Mouse (Mus musculus) cerebellum, postnatal 4 days (tissue): ENCODE measurements at regions not wholly inside any gene's neighbourhood (a gene's known extent, or its start where the extent isn't known, plus 50 kb on each side); places are given as distances from the start of the nearest gene placed in this dataset.

Experiments
- DNase-seq, 2 experiments: peaks; one replicate each; pipeline ENCODE4 v3.0.0; 2022; ENCODE audit warnings: low spot score in 2 of 2, mixed read lengths in 1 of 2

- DNase-seq = no peak
These were observed 80.4 kb upstream of the Pmfbp1 start for GRCm38 (mm10) chr8:109413386-109413785.

GRCm38 (mm10) chr8:109415315-109415714, 78.5 kb upstream of the Pmfbp1 start:
- no peak for DNase-seq

DNA sequence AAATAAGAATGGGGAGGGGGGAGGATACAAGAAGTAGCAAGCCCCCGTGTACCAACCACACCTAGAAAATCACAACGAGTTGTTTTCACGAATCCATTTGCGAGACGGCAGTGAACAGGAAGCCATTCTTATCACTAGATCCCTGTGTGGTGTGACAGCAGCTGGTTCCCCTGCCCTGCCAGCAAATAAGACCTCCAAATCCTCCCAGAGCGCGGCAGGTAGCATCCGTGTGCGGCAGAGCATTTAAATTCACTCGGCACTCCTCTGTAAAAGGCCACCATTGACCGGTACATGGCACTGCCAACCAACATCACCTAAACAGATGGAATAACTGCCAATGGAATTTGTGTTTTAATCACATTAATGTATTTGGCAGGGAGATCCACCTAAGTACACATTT, 77.9 kb upstream of the Pmfbp1 start:
- DNase-seq = peak in 1 of 2 experiments; percentile 16

DNA sequence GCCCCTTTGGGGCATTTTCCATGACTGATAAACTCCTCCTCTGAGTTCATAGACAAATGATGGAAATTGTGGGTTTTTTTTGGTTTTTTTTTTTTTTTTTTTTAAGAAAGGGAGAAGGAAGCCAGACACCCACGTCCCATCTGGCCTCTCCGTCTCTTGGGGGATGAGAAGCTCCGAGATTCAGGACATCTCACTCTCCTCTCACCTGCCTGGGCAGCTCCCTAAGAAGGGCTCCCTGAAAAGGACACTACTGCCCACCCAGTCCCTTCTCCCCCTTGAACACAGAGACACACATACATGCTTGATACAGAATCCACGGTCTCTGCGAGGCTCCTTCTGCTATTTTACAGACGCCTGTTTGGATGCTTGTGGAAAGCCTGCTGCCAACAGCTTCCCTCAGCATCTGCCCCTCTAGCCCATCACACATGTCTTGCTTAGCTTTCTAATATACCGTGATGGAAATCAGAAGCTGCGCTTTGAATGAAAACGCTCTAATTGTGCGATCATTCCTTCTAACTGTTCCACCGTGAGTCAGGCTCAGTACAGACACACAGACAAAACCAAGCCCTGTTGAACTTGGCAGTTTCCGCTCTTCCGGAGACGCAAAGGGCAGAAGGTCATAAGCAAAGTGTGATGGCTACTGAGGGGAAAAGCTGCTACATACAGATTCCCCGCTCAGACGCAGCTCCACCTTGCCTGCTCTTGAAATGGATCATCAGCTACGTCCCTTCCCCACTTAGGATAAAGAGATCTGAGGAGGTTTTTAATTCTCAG, 77.3 kb upstream of the Pmfbp1 start:
- DNase-seq = no peak

DNA sequence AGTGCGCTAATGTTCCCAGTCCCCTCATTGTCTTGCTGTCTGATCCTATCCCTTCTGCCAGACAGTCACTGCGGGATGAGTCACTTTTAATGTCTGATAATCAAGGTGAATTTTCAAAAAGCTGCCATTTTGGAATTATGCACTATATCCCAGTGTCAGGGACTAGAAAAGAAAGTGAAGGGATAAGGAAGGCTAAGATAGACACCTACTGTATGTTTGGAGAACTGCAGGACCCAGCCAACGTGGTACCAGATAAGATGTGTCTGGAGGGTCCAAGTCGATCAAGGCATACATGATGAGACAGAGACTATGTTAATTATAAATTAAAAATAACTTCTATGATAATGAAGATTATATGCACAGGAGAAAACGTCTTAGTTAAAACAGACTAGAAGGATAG, 76.6 kb upstream of the Pmfbp1 start:
- DNase-seq = peak; percentile 39 to 65

DNA sequence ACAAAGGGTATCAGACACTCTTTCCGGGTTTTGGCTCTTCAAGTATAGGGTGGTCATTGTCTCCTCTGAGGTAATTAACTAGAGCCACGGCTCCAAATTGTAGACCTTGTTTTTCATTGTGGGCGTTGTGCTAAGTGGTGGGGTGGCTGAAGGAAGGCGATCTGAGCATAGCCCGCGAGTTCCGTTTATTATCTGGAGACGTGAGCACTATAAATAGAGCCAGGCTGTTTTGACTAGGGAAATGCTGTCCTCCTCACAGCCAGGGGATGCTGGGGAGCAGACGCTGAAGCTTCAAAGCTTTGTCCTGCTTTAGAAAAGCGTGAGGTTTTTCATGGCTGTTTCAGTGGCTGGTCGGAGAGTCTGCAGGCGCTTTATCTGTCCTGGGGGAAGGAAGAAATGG, 75.9 kb upstream of the Pmfbp1 start:
- no peak for DNase-seq

DNA sequence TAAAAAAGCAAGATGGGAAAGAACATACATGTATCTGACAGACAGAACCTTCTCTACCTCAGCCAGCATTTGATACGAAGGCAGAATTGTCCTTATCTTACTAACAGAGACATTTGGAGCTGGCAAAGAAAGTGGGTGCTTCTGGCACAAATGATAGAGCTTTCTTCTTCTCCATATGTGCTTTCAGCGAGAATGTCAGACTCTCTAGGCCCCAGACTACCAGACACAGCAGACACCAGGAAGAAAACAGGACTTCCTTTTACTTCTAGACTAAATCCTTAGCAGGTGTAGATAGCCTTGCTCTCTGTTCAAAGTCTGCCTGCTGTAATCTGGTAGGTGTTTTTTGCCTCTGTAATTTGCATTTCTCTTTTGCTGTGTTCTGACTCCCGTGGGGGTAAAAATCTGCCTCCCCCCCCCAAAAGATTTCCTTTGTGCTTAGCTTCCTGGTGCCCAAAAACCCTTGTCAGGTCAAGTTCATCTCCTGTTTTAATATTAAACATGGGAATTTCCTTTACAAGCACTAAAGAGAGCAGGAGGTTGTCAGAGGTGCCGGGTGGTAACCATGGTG, 74.7 kb upstream of the Pmfbp1 start:
- DNase-seq = no peak

- no peak for DNase-seq
These were observed 69.8 kb upstream of the Pmfbp1 start for GRCm38 (mm10) chr8:109424004-109424403.

DNA sequence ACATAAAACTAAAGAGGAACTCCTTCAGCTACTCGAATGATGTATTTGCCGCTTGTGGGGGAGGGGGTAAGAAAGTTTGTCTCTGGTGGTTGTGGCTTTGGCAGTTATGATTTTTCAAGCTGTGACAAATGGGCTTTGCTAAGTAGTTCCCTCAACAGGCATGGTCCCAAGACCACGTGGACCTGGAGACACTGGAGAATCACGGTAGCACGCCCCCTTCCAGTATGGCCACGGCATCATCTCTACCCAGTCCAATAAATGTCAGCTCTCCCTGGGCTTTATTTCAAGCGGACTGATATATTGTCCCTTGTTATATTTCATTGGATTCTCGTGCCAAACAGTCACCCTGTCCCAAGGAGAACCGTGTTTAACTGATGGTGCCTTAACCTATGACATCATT, 65.3 kb upstream of the Pmfbp1 start:
- no peak for DNase-seq

DNA sequence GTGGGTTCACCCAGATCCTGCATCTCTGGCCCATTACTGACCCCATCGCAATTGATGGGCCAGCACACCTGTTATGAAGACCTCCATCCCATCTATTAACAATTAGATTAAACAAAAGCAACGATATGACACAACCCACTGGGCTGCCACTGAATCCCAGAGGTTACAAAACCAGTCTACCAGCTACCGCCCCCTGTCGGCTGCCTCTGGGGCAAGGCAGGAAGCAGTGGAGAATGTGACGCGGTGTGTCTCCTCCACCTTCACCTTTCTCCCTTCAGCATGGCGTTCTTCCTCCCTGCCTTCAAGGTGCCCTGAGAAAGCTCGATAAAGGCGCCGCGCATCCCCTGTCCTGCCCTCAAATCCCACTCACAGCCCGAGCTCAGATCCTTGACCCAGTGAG, 59.3 kb upstream of the Pmfbp1 start:
- no peak for DNase-seq

- no peak for DNase-seq
These were observed 57.8 kb upstream of the Pmfbp1 start for GRCm38 (mm10) chr8:109436056-109436455.

- DNase-seq = peak in 1 of 2 experiments; percentile 54
These were observed 56.8 kb upstream of the Pmfbp1 start for GRCm38 (mm10) chr8:109436830-109437567.

- no peak for DNase-seq
These were observed 55.3 kb upstream of the Pmfbp1 start for GRCm38 (mm10) chr8:109438531-109438930.
